16 mouse cellular contexts compared by ENCODE assay signal in the genomic region with DNA sequence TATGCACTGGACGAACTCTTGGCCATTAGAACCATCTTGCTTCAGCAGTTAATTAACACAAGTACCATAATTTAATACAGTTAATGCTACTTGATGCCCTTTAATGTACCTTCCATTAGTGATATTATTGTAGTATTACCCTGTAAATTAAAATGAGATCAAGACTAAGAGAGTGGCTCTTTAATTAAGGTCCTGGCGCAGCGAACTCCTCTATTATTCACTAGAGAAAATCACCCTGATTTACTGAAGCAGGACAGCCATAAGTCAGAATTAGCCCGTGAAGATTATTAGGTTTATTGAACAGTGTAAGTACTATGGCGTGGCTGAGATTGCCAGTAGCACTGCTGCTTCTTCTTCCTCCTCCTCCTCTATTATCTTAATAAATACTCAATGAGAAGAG.
"Had no signal": no experiment of that assay in that cellular context is flagged by ENCODE, and none has a peak within 500 bp of the region (broad histone marks: within the 10 kb centered on the region; RNA-seq: fewer than 3 reads in every experiment).

No protein-coding gene starts in this region.

- DNase-seq: lung, adult 18-20 months; lung, embryonic 14.5 days; lung, postnatal 10 days; lung, postnatal 4 days; right cerebral cortex, postnatal 14 days; thymus, adult 2 months; thymus, postnatal 25 days; thymus, postnatal 4 days had no signal

- H3K4me1 ChIP-seq: liver, embryonic 12.5 days; megakaryocyte, embryonic 14.5 days; midbrain, embryonic 13.5 days; midbrain, embryonic 15.5 days; stomach, embryonic 15.5 days had no signal

- H3K4me2 ChIP-seq: liver, embryonic 12.5 days; lung, embryonic 14.5 days; midbrain, embryonic 11.5 days; midbrain, embryonic 13.5 days; midbrain, embryonic 15.5 days; stomach, embryonic 15.5 days had no signal

- H3K4me3 ChIP-seq: liver, embryonic 12.5 days; megakaryocyte, embryonic 14.5 days; midbrain, embryonic 13.5 days; midbrain, embryonic 15.5 days; stomach, embryonic 15.5 days had no signal

- H3K36me3 ChIP-seq: liver, embryonic 12.5 days; midbrain, embryonic 13.5 days; midbrain, embryonic 15.5 days; stomach, embryonic 15.5 days had no signal

- H3K9me3 ChIP-seq: liver, embryonic 12.5 days; midbrain, embryonic 13.5 days; midbrain, embryonic 15.5 days; stomach, embryonic 15.5 days had no signal

- ATAC-seq: liver, embryonic 12.5 days; midbrain, embryonic 13.5 days; midbrain, embryonic 15.5 days had no signal

- H3K27ac ChIP-seq: liver, embryonic 12.5 days; liver, embryonic 14.5 days; midbrain, embryonic 13.5 days; midbrain, embryonic 15.5 days; stomach, embryonic 15.5 days; stomach, postnatal 0 days had no signal

- H3K9ac ChIP-seq: liver, embryonic 12.5 days; liver, embryonic 14.5 days; lung, embryonic 14.5 days; midbrain, embryonic 13.5 days; midbrain, embryonic 15.5 days; stomach, embryonic 15.5 days had no signal

- H3K27me3 ChIP-seq: liver, embryonic 12.5 days; megakaryocyte, embryonic 14.5 days; midbrain, embryonic 13.5 days; midbrain, embryonic 15.5 days; stomach, embryonic 15.5 days had no signal
